Mouse (Mus musculus): ENCODE results near the gene Cnpy1.

Gene Cnpy1

DNA sequence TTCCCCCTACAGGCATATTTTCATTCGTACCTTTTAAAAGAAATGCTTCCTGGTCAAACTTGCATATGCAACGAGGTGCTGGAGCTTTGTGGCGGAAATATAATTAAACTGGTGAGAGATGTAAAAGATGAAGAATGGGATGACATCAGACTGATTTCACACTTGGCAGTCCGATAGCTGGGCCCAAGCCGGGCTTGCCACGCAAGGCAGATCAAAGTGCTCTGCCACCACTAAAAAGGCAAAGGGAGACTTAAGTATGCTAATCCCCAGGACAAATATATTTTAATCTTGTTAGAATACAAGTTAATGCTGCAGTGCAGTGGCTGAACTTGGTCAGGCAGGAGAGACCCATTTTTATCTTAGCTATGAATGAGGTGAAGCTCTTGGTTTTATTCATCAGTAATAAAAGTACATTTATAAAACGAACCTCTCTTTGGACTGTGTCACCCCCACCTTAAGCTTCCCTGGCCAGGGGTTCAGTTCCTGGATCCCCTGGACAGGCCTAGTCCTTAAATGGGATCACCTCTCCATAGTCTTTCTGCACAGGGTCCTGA, 66.3 kb downstream of the Cnpy1 start:
- no peak for DNase-seq

DNA sequence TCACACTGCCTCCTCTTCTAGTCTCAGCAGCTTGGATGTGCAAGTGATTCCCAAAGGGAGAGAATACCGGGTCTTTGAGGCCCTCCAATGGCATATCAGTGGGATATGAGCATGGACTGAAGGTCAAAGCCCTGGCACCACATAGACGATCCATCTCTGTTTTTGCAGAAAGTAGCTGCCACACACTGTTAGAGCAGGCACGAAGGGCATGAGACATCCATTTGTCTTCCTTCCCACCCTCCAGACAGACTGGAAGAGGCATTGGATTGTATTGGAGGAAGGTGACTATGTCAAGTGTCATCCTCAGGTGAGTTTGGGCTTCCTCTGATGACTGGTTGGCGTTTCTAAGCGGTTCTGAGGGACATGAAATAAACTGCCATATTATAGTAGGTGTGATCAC, 67.3 kb downstream of the Cnpy1 start:
- no peak for DNase-seq

DNA sequence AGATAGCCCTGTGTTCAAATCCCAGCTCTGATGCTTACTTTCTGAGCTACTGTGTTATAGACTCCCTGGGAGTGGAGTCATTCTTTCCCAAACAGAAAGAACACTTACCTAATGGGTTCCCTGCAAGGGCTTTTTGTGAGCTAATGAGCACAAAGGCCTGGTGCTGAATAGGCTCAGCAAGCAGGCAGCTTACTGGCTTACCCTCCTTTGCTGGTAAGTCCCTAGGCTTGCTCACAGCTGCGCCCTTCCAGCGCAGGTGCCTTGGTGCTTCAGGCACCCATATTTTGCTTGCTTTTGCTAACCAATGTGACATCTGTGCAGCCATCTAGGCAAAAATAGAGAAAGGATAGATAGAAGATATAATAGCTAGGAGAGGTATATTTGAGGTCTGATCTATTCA, 69.0 kb downstream of the Cnpy1 start:
- DNase-seq: no peak

DNA sequence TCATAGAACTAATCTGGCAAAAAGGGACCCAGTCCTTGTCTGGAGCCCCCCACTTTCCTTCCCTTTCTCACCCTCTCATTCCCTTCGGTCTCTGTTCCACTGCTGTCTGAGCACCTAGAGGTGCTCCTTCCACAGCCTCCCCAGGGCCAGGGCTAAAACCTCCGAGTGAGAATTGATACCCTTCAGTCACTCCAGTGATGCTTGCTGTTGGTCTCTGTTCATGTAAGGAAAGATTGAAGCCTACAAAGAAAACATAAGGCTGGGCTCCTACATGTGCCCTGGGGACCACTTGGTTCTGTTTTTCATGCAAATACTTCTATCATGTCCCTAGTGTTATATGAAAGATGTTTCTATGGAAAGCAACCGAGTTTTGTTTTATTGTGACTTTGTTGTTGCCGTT, 69.6 kb downstream of the Cnpy1 start:
- no peak for DNase-seq

DNA sequence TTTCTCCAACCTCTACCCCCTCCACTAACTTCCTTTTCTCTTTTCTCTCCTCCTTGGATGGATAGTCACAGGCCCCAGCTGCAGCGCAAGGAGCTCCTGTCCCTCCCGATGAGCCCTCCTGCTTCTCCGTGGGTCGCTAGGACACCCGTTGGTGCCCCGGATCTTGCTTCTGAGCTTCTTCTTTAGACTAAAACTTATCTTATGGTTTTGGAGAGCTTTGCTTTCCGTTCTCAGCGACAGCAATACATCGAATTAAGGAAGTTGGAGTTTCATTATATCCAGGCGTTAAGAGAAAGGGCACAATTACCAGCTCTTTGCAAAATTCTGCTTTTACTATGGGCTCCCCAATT, 70.1 kb downstream of the Cnpy1 start:
- no peak for DNase-seq

DNA sequence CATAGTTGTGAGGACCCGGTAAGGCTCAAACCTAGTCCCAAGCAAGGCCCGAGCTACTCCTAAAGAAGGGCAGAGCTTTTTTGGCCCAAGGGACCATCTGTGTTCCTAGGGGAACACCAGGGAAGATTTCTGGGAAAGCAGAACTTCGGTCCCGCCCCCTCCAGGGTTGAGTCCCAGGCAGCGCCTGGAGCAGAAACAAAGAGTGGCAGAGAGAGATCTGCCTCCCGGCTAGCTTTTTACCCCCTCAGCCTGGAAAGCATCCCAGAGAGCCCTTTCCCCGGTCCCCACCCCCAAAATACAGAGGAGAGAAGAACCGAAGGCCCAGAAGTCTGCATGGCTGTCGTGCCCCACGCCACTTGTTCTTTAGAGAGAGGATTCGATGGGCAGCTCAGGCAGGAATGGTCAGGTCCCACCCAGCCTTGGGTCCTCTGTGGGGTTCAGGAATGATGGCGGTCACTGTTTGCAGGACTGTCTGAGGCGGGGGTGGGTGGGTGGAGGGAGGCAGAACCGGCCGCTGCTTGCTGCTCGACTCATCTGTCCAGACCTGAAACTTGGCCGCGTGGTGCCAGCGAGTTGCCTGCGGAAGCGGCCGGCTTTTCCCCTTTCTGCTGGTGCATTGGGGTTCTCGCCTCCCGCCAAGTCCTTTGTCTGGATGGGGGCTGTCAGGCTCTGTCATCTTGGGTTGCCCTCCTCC, 70.6 kb downstream of the Cnpy1 start:
- peak; percentile 66 for DNase-seq

DNA sequence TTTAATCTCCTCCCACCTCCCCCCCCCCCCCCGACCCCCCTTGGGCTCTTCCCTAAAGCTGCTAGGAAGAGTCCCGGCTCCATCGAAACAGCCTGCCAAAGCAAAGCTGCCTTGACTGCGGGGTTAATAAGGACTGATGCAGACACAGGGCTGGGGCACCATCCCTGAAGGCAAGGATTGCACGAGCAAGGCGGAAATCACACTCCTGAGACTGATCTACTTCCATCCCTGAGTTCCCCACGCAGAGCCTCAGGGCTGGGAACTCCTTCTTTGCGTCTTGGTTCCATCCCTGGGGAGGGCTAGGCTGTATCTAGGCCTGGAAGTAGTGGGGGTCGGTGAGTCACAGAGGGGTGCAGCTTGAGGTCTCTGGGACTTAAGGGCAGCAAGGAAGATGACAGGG, 71.5 kb downstream of the Cnpy1 start:
- DNase-seq: peak; percentile 47

DNA sequence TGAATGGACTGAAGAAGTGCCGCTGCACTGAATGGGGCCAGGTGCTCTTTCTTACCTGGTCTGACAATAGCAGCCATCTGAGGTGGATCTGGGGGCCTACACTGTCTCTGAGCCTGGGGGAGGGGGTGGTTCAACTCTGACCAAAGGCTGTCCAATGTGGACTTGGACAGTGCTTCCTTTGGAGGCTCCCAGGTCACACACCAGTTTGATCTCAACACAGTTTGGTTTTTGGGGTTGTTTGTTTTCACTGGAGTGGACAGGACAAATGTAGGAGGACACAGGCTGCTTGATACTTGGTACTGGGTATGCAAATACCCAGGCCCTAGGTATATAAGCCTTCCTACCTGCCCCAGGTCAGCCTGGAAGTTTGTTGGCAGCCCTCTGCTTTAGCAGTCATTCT, 71.9 kb downstream of the Cnpy1 start:
- DNase-seq: peak; percentile 38

DNA sequence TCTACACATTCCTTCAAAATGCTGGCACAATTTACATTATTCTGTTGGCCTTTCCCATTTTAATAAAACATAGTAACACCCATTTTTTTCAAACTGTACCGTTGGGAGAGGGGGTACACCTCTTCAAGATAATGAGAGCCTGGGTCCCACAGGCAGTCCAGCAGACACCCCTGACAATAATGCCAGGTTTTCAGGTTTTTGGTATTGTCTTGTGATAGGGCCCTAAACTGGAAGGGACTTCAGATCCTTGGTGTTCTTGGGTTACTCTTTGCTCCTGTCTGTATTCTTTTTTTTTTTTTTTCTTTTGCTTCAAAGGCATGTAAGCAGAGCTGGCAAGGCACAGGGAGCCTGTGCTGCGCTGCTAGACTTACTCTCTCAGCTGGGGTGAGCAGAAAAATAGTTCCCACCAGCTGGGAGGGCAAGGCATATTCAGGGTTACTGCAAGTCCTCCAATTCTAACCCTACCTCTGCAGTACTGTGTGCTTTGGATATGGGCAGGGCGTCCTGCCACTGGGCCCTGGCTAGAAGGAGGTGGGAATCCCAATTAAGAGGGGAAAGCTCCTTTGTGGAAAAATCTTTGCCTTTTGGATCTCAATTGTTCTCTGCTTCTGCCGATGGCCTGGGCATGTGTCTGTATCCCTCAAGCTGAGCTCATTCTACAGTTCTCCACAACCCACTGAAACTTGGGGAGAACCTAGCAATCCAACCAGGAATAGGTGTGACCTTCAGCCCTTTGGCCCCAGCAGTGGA, 72.5 kb downstream of the Cnpy1 start:
- DNase-seq: peak; percentile 42

DNA sequence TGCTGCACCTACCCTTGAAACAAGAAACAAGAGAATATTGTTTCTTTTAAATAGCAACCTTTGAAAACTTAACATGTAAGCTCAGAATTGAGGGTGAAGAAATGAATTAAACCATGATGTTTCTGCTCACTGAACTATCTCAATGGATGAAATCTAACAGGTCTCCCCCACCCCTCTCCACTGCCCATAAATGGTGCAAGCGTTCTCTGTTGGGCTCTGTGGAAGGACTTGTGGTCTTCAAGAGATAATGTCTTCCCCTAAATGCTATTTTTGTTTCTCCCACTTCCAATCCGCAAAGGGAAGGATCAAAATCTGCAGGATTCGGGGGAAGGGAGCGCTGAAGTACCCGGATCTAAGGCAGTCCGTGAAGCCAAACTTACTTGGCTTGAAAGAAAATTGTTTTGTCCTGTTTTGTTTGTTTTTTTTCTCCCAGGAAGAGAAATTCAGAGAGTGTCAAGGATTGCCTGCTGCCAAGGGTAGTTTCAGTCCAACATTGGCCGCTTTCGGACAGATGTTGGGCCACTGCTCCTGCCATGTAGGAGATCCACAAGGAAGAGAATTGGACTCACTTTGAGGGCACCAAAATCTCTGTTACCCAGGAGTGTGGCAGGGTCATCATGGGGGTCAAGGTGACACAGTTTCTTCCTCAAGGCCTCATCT, 73.2 kb downstream of the Cnpy1 start:
- no peak for DNase-seq

DNA sequence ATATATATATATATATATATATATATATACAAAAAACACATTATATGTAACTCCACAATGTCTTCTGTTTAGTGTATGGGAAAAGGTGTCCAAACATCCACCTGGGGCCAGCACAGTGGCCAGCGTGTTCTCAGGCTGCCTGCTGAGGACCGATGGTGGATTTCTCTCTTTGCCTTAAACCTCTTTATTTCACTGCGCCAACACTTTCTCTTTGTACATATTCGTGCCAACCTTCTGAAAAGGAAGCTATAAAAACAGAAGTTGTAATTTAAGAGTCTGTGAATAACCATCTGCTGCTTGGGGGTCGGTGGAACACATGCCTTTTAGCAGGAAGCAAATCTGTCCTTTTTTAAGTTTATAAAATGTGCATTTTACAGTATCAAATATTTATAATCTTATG, 73.9 kb downstream of the Cnpy1 start:
- no peak for DNase-seq

DNA sequence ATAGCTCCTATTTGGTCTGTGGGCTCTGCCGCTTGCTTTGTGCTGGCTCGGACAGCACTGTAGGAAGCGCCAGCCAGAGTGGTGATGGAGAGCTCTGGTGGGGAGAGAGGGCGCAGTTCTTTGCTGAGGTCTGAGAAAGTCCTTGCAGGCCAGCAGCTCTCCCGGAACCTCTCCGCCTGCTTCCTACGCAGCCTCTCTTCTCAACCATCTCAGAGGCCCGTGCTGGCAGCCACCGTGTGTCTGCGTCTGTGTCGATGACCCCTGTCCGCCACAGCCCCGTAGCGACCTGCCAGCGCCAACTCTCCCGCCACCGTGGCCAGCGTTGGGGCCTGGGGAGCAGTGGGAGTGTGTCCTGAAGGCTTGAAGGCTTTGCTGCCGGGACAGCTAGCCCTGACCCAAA, 74.7 kb downstream of the Cnpy1 start:
- peak; percentile 63 for DNase-seq

DNA sequence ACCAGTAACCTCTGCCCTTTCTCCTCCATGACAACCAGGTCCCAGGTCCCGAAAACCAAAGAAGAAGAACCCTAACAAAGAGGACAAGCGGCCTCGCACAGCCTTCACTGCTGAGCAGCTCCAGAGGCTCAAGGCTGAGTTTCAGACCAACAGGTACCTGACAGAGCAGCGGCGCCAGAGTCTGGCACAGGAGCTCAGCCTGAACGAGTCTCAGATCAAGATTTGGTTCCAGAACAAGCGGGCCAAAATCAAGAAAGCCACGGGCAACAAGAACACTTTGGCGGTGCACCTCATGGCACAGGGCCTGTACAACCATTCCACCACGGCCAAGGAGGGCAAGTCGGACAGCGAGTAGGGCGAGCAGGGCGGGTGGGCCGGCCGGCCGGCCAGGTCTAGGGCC, 75.5 kb downstream of the Cnpy1 start:
- DNase-seq: peak; percentile 61

DNA sequence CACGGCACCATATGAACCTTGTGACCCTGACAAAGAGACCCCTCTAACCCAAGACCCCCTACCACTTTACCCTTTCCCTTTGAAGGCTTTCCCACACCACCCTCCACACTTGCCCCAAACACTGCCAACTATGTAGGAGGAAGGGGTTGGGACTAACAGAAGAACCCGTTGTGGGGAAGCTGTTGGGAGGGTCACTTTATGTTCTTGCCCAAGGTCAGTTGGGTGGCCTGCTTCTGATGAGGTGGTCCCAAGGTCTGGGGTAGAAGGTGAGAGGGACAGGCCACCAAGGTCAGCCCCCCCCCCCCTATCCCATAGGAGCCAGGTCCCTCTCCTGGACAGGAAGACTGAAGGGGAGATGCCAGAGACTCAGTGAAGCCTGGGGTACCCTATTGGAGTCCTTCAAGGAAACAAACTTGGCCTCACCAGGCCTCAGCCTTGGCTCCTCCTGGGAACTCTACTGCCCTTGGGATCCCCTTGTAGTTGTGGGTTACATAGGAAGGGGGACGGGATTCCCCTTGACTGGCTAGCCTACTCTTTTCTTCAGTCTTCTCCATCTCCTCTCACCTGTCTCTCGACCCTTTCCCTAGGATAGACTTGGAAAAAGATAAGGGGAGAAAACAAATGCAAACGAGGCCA, 76.3 kb downstream of the Cnpy1 start:
- DNase-seq: peak; percentile 52

DNA sequence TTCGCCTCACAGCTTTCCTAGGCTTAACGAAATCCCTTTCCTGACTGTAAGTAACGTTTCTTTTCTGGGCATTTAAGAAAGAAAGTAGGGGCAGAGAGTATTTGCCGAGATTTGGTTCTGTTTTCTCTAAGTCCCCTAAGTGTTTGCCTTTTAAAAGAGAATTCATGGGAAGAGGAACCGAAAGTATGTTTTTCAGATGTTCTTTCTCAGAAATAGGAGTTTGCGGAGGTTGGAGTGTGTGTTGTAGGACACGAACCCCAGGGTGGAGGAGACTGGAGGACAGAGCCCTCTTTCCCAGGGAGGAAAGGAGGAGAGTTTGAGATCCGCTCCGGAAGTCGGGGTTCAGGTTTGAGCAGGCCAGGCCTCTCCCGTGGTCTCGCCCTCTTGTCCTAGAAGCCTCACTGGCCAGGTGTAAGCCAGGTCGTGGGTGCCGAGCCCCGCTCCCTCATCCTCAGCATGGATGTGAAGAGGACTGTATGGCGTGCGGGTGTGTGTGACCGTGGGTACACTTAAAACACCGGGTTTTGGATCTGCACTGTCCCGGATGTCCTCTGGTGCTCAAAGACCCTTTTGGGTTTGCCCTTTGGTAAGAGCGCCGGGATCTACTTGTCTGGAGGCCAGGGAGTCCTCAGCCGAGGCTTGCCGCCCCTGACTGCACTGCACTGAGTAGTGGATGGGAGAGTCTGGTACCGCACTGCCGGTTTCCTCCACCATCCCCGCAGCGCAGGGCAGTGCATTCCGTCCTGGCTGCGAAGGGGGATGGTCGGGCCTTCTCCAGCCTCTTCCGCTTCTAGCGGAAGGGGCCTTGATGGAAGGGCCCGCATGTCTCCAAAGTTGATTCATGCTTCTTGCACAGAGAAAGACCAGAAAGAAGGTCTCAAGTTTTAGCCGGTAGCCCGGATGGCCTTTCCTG, 77.1 kb downstream of the Cnpy1 start:
- peak; percentile 50 for DNase-seq

DNA sequence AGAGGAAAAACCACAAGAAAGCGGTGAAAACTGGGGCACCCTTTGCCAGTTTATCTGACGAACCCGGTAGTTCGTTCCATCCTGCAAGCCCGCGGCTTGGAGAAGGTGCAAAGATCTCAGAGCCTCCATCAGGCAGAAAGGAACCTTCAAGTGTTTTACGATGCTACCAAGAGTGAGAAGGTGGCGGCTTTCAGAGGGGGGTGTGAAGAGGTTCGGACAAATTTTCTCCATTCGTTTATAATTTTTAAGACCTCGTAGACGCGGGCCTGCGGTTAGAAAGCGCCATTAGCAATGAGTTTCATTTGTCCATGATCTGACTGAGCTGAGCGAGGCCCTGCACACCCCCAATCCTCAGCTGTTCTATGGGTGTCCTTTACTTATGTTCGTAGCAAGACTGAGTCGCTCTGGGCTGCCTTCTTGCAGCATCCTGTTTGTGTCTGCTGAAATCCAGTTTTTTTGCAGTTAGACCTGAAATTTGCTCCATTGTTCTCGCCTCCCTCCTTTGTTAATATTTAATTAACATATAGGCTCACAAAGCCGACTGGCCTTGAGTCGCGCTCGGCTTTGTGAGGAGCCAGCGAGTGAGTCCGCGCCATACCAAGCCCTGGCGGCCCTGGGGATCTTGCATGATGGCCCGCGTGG, 77.9 kb downstream of the Cnpy1 start:
- DNase-seq: peak; percentile 34

DNA sequence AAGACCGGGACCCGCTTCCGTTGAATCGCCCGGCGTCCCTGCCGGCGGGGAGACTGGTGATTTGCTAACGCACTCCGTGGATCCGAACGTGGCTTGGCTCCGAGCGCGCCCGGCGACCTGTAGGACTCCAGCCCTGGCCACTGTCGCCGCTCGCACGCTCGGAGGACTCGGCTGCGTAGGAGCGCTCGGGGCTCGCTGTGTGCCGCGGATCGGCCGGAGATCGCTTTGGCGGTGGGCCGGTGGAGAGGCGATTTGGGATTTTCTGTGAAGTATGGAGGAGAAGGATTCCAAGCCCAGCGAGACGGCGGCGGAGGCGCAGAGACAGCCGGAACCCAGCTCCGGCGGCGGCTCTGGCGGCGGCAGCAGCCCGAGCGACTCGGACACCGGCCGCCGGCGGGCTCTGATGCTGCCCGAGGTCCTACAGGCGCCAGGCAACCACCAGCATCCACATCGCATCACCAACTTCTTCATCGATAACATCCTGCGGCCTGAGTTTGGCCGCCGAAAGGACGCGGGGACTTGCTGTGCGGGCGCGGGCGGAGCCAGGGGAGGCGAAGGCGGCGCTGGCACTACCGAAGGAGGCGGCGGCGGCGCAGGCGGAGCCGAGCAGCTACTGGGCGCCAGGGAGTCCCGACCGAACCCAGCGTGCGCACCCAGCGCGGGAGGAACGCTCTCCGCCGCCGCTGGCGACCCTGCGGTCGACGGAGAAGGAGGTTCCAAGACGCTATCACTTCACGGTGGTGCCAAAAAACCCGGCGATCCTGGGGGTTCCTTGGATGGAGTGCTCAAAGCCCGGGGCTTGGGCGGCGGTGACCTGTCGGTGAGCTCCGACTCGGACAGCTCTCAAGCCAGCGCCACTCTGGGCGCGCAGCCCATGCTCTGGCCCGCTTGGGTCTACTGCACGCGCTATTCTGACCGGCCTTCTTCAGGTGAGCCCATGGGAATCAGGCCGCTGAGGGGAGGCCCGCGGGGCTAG, 79.1 kb downstream of the Cnpy1 start:
- DNase-seq: peak; percentile 77

DNA sequence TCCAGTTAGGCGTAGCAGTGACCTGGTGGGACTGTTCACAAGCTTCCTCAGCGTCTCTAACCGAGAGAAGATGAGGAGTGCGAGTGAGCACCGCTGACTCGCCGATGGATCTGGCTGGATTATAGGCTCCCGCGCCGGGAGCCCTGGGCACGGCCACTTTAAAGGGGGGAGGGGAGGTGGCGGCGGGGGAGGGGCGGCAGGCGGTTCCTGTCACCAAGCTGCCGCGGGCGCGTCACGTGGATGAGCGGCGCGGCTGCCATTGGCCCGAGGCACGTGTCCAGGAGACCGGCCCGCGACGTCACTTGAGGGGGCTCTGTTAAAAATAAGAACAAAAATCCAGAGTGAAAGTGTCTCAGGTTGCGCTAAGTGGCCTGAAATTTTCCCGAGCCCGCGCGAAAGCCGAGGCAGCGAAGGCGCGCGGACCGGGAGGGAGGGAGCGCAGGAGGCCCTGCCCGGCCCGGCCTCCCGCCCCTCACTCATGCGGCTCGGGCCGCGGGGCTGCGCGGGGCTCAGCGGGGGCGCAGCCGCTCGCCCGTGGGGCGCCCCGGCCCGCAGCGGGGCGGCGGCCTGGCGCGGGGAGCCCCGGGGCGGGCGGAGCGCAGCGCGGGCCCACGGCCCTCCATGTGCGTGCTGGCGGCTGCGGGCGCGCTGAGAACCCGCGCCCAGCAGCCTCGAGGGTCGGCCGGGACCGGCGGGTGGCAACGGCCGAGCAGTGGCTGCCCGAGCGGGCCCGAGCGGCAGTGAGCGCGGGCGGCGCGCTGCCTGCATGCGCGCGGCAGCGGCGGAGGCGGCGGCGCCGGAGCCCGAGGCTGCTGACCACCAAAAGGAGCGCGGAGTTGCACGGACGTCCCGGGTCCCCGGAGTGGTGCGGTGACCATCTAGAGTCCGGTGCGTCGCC, 80.0 kb downstream of the Cnpy1 start, which contains the start of gene En2:
En2 (plus strand) TSS at position 337 of the 898 bp plus-strand sequence.
- DNase-seq: peak; percentile 97

DNA sequence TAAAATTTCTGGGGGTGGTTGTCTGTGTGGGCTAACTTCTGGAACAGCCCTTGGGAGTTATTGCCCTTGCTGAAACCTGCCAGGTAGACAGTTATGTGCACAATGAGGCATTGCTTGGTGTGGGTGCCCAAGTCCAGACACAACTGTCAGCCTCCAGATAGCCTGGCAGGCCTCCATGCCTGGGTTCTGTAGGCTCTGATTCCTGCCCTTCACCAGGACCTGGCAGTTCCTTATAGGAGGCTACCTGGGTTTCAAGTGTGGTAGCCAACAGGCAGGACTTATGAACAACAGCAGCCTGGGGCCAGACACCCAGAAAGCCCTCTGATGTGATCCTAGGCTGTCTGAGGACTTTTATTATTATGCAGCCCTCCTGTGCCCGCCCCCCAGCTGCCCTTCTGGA, 81.7 kb downstream of the Cnpy1 start:
- DNase-seq: peak; percentile 70
